Mouse (Mus musculus): ENCODE results near the gene Arhgap8. TPM values are rescaled to one million over a fixed set of nuclear protein-coding genes. Genes with fewer than 3 reads are reported as not detected.

Gene Arhgap8
- total RNA-seq (2012; rRNA removed) (0.08 TPM in 1 of 2 replicates, not detected in the other), total RNA-seq (2014; rRNA removed) (not detected in 2 replicates), polyA plus RNA-seq (2012; ENCODE audit: insufficient read length, low read depth) (not detected in 2 replicates)

- Histone ChIP-seq H3K9ac (ENCODE audit: insufficient read depth, low read depth) (no peak within 1 kb of the TSS), H3K36me3 (replicated peaks in 1 of 2; ENCODE audit: control insufficient read depth in 1 of 2, insufficient read depth in 1 of 2, low read length in 1 of 2) (no peaks in the 10 kb centered on the region), H3K27ac (ENCODE audit: insufficient read depth, low read depth) (no peak within 1 kb of the TSS), H3K27me3 (replicated peaks) (peaks cover 34% of the 10 kb centered on the region), H3K4me1 (ENCODE audit: control insufficient read depth in 1 of 2, insufficient read depth in 2 of 2) (peaks cover 7 to 25% of the 10 kb centered on the region in 2 experiments), H3K4me3 (replicated peaks in 1 of 3; ENCODE audit: low read depth in 2 of 3, low read length in 2 of 3, poor library complexity in 1 of 3) (no peak within 1 kb of the TSS), H3K4me2 (ENCODE audit: insufficient read depth, low read depth, poor library complexity, severe bottlenecking) (peak within 1 kb of the TSS; percentile 45), H3K9me3 (replicated peaks; ENCODE audit: low read length) (peaks cover 3% of the 10 kb centered on the region), H3K79me2 (replicated peaks; ENCODE audit: control insufficient read depth, extremely low read depth, insufficient read depth, poor library complexity, severe bottlenecking) (no peaks in the 10 kb centered on the region)
- in situ Hi-C loops (cut with MboI; ENCODE audit: low pct_ligation_motif_present, low pct_unique_long_range_greater_than_20kb, low sequenced_read_pairs) (no loop called here), dilution Hi-C loops (cut with MboI; ENCODE audit: extremely low pct_ligation_motif_present, extremely low pct_unique_long_range_greater_than_20kb, low sequenced_read_pairs) (no loop called here)
- DNase-seq (ENCODE audit: extremely low read depth): no peak
- TF ChIP-seq MEF2A (IDR thresholded peaks at IDR 0.05; ENCODE audit: borderline replicate concordance, low read depth, low read length): no peak
- TF ChIP-seq ZC3H11A (IDR thresholded peaks at IDR 0.05; ENCODE audit: low read depth, low read length): no peak
- no peak for TF ChIP-seq IRF4 (IDR thresholded peaks at IDR 0.05; ENCODE audit: low read depth, low read length)
- no peak for TF ChIP-seq JUN (IDR thresholded peaks at IDR 0.05; ENCODE audit: insufficient read depth, low read depth, low read length)
- no peak for TF ChIP-seq SIN3A (IDR thresholded peaks at IDR 0.05; ENCODE audit: low read length)
- no peak for TF ChIP-seq NRF1 (IDR thresholded peaks at IDR 0.05; ENCODE audit: low read depth, low read length)
- TF ChIP-seq ZKSCAN1 (IDR thresholded peaks at IDR 0.05; ENCODE audit: borderline replicate concordance, low read depth, low read length): no peak
- no peak for TF ChIP-seq MAFK (IDR thresholded peaks at IDR 0.05; ENCODE audit: insufficient replicate concordance, low read length)
- TF ChIP-seq GABPA (IDR thresholded peaks at IDR 0.05; ENCODE audit: insufficient replicate concordance, low read depth, low read length): no peak
- no peak for TF ChIP-seq USF2 (conservative IDR thresholded peaks at IDR 0.05; ENCODE audit: low read depth, low read length)
- TF ChIP-seq KAT2A (IDR thresholded peaks at IDR 0.05; ENCODE audit: insufficient replicate concordance, low read length): no peak
- TF ChIP-seq POLR2A (IDR thresholded peaks at IDR 0.05; ENCODE audit: low read depth, low read length): no peak
- TF ChIP-seq POLR2AphosphoS2 (IDR thresholded peaks at IDR 0.05; ENCODE audit: low read depth, low read length): no peak
- no peak for TF ChIP-seq ZNF384 (IDR thresholded peaks at IDR 0.05; ENCODE audit: low read depth, low read length)
Observed at GRCm38 (mm10) chr15:84719791-84720190, at the start of gene Arhgap8. Arhgap8 (plus strand) TSS chr15:84720052.

- H3K4me2 ChIP-seq (ENCODE audit: insufficient read depth, low read depth, poor library complexity, severe bottlenecking): no peak overlapping the region
- H3K4me3 ChIP-seq (replicated peaks in 1 of 3; ENCODE audit: low read depth in 2 of 3, low read length in 2 of 3, poor library complexity in 1 of 3): no peak overlapping the region
- no peaks in the 10 kb centered on the region for H3K36me3 ChIP-seq (replicated peaks in 1 of 2; ENCODE audit: control insufficient read depth in 1 of 2, insufficient read depth in 1 of 2, low read length in 1 of 2)
- peaks cover 3 to 13% of the 10 kb centered on the region in 2 experiments for H3K4me1 ChIP-seq (ENCODE audit: control insufficient read depth in 1 of 2, insufficient read depth in 2 of 2)
- TF ChIP-seq CHD2 (IDR thresholded peaks at IDR 0.05; ENCODE audit: low read length) (no peak), NRF1 (IDR thresholded peaks at IDR 0.05; ENCODE audit: low read depth, low read length) (no peak), MYC (IDR thresholded peaks at IDR 0.05; ENCODE audit: low read depth, low read length) (no peak)
- no peak overlapping the region for H3K9ac ChIP-seq (ENCODE audit: insufficient read depth, low read depth)
- no peaks in the 10 kb centered on the region for H3K79me2 ChIP-seq (replicated peaks; ENCODE audit: control insufficient read depth, extremely low read depth, insufficient read depth, poor library complexity, severe bottlenecking)
- no peak overlapping the region for H3K27ac ChIP-seq (ENCODE audit: insufficient read depth, low read depth)
- DNase-seq (ENCODE audit: extremely low read depth): no peak
- no peaks in the 10 kb centered on the region for H3K9me3 ChIP-seq (replicated peaks; ENCODE audit: low read length)
- dilution Hi-C loops (cut with MboI; ENCODE audit: extremely low pct_ligation_motif_present, extremely low pct_unique_long_range_greater_than_20kb, low sequenced_read_pairs): no loop called here
- peaks cover 46% of the 10 kb centered on the region for H3K27me3 ChIP-seq (replicated peaks)
- in situ Hi-C loops (cut with MboI; ENCODE audit: low pct_ligation_motif_present, low pct_unique_long_range_greater_than_20kb, low sequenced_read_pairs): loop anchor here (10.0 kb wide), 1 partner anchor 254 kb away; the partner anchor contains the start of genes Gm29666 and Nup50
Observed at GRCm38 (mm10) chr15:84670657-84671055, 49.2 kb upstream of the Arhgap8 start.
